Mouse (Mus musculus) cerebellum, postnatal 14 days (tissue): Measurements from ENCODE around the gene Tiam1.
A peak's percentile ranks its signal among the peaks of the same experiment; 100 is the strongest.

Experiments used
- DNase-seq, 2 experiments: peaks; one replicate each; pipeline ENCODE4 v3.0.0; 2021; ENCODE audit warnings: mixed read lengths in 2 of 2

Gene Tiam1

DNA sequence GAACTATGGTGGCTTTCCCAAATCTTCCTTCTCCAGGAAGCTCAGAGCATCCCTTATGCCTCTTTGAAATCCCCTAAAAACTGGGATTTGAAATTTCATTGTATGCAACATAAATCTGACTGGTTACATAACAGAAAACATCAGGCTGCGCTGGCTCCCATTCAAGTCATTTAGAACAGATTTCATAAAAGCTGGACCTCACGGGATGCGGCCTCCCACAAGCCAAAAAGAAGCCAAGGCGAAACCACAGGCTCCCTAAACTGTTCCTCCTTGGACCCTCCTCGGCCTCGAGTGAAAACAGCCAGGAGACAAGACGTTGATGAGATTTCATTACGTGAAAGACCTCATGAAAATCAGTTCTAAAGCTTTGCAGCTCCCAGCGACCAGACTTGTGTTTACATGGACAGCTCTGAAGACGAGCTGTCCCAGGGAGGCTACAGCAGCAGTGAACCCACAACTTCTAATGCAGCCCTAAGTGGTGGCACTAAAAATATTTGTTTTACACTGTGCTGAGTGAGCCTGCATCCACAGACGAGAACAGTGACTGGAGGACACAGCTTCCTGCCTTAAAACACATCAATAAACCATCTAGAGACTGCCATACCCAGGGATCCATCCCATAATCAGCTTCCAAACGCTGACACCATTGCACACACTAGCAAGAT lies 96.9 kb downstream of the Tiam1 start:
- no peak for DNase-seq

DNA sequence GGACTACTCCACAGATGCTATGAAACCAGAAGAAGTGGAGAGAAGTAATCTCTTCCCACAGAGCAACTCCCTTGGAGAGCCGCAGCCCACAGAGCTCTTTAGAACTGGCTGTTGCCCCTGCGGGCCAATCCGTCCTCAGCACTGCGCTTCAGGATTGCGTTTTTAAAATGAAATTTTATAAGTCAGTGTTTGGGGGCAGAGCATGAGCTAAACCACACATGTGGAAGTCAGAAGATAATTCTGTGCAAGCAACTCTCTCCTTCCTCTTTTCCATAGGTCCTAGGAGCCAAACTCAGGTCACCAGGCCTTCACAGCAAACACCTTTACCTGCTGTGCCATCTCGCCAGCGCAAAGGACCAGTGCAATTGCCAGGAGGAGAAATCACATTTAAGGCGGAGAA lies 98.0 kb downstream of the Tiam1 start:
- DNase-seq, result no peak

DNA sequence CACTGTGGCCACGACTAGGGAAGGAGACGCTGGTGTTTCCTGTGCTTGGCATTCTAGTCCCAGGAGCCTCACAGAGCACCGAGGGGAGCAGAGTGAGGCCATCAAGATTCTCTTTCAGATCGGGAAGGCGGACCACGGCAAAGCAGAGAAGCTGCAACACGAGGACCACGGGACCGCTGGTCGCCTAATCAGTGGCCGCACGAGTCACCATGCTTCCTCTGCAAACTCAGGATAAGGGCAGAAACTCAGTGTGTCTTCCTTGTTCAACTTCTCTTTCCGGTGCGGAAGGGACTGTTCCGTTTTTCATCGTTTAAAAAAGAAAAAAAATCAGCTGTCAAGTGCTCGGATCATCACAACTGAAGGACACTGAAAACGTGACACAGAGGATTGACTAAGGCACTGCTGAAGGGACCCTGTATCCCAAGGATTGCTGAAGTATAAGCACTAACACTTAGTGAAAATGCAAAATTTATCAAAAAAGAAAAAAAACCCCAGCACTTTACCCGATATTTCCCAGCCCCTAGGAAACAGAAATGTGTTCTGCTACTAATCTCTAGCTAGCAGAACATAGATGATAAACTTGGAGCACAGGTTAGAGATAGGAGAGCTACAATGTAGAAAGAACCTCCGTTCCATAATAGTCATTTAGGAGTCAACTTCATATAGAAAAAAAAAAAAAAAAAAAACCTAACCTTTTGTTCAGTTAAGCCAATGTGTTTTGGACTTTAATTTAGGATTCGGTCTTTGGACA lies 99.4 kb downstream of the Tiam1 start:
- no peak for DNase-seq

DNA sequence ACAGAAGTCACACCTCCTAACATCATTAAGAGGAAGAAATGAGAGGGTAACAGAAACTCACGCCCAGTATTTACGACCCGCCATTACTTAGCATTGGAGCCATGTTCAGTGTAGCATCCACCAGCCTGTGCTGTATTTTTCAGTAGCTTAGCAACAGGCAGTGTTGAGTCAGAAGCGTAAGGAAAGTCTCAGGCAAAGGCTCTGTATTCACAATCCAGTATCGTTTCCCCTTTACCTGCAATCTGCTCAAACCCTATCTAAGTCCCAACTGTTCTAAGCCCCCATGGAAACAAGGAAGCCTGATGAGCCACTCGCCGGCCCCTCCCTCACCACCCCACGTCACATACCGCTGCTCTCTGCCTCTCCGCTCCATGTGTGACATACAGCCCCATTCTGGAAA lies 100.7 kb downstream of the Tiam1 start:
- DNase-seq, result no peak

DNA sequence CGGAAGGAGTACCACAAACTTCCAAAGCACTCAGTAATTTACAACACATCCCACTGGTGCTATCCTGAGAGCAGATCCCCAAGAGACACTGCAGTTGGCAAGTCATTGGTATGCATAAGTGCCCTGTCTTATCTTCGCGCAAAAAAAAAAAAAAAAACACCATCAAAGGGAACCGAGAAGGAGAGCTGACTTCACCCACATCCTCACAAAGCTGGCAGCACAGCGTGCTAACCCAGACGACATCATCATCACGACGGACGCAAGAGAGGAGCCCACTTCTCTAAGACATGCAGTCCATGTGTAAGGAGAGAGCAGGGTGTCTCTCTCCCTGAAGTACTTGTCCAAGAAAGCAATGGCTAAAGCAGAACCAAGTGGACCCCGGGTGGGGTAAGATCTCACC lies 101.2 kb downstream of the Tiam1 start:
- DNase-seq, result no peak

DNA sequence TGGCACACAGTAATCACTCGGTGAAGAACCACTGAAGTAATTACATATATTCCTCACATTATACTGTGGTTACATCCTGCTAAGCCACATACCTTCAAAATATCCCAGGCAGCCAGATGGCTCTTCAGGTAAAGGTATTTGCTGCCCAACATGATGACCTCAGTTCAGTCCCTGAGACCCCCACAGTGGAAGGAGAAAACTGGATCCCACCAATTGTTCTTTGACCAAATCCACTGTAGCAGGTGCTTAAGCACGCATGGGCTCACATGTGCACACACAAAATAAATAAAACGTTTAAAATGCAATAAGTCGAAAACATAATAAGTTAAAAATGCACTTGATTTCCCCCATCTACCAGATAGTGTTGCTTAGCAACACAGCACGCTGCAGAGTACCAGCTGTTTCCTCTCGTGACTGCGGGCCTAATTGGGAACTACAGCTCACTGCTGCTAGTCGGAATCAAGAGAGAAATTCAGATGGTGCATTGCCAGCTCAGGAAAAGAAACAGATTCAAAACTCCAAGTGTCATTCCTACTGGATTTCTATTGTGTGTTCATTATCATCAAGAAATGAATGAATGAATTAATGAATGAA lies 102.7 kb downstream of the Tiam1 start:
- DNase-seq, result no peak

DNA sequence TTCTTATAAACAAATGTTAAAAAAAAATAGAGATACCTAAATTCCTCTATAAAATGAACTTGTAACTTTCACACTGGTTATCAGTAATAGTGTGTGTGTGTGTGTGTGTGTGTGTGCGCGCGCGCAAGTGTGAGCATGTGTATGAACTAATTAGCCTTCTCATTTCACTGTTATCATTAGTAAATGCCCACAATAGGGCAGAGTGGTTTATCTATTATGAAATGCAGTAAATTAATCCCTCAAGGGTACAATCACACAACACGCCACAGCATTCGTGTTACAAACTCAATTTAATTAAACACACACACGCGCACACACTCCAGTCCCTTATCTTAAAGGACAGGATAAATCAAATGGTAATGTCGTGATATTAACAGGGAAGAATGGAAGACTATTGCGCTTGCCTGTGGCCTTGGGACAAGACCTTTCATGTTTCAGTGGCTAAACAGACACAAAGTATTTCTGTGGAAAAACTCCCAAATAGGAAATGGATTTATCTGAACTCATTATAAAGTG lies 107.9 kb downstream of the Tiam1 start:
- no peak for DNase-seq

DNA sequence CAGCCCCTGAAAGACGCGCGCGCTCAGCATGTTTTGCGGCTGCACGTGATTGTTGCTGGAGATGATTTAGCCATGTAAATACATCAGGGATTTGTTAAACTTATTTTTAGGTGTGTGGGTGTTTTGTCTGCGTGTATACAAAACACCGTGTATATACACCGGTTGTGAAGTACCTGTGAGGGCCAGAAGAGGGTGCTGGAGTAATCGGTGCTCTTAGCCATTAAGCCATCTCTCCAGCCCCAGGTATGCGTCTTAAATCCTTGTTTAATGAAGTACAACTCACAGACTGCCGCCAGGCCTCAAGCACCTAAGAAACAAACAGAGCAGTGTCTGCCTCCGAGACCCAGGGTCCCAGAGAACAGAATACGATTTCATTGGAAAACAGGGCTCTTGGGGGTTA lies 113.2 kb downstream of the Tiam1 start:
- DNase-seq, result no peak

DNA sequence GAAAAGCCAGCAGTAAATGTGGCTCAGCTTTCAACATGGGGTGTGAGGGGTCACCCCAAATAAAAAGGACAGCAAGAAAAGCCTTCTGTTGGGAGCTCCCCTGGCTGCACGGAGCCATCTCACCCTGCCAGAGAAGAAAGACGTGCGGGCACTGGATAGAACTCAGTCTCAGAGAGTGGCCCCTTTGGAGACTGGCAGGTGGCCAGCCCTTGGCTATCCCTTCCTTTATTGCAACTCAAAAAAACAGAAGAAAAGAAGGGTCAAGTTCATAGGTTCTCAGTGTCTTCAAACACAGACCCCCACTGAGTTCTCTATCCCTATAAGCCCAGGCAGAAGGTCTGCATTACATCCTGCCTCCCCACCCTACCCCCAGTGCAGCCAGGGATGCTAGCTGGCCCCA lies 115.7 kb downstream of the Tiam1 start:
- peak; percentile 43 to 46 for DNase-seq

DNA sequence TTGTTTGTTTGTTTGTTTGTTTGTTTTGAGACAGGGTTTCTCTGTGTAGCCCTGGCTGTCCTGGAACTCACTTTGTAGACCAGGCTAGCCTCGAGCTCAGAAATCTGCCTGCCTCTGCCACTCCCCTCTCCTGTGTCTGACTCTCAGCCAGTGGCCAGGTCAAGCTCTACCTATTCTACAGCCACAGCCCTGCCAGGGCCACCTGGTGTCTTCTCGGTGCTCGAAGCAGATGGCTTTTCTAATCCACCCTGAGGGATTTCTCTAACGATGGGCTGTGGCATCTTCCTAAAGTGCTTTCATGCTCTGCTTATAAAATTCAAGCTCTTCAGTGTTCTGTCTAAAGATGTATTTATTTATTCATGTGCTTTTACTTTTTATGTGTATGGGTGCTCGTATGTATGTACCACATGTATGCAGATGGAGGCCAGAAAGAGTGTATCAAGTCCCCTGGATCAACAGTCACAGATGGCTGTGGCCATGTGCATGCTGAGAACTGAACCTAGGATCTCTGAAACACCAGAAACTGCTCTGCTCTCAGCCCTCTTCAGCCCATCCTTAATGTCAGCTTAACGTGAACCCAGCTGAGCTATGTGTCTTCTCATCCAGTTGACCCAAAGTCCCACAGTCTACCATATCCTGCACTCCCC lies 117.9 kb downstream of the Tiam1 start:
- peak; percentile 30 to 54 for DNase-seq

DNA sequence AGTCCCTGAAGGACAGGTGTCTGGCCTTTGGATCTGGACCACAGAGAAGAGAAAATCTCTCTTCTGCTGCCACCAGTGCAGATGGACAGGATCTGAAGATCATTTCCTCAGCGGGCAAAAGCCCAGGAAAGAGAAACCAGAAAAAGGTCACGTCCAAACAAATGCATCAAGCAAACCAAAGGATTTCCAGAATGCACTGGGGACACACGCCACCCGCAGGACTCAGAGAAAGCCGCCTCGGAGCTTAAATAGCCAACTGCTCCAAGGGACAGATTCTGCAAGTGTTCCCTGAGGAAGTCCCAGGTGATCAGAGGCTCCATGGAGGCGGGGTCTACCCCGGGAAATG lies 119.9 kb downstream of the Tiam1 start:
- DNase-seq, result peak; percentile 73 to 82

DNA sequence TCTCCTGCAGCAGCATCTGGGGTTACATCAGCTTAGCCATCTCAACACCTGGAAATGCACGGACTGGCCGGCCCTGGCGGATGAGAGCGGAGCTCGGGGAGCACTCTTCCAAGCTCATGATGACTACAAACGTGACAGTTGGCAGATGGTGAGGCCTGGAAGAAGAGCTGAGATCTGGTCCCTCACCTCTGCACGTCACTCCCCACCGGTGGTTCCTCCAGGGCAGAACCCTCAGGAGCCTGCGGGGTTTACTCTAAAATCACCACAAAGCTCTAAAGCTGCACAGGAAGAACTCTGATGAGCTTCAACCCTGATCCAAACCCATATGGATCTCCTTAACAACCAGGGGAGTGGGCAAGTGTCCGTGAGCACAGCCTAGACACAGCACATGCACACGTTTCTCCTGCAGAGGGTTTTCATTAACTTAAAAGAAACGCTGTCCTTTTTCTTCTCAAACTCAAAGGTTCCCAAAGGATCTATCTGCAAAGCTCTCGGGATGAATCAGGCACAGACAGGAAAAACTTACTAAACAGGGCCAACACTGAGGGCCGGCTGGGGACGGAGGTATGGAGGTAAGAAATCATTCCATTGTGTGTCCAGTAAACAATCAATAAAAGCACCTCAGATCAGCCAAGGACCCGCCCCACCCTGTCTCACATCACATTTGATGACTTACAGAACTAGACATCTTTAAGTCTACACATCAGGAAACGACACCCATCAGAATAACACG lies 120.5 kb downstream of the Tiam1 start:
- DNase-seq, result no peak

DNA sequence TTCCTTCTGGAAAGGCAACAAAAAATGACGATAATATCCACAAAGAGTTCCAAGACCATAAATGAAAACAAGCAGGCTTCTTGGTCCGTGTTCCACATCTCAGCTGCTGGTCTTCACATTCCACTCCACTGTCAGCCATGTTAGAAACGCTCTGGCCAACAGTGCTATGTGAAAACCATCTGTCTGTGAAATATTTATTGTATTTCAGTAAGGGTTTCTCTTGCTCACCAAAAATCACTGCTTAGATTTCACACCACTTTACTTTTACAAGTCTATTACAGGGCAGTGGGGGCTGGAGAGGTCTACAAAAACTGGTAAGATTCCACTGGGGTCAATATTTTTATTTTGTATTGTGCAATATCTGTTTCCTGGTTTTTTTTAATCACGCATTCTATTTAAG lies 127.5 kb downstream of the Tiam1 start:
- DNase-seq, result no peak

DNA sequence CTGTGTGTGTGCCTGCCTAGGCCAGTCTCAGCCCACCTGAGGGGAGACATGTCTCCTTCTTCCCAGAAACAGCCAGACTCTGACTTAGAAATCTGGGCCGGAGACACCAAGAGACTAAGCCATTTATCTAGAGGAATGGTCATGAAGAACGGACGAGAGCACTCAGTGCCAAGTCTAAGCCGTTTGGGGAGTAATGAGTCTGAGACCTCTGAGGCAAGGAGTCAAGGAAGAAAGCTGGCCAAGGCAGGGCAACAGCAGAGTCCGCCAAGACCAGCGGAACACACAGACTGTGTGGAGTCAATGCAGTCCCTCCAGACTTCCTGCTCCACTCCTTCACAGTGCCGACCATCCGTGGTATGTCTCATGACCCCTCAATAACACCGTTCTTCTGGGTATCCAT lies 129.0 kb downstream of the Tiam1 start:
- no peak for DNase-seq

DNA sequence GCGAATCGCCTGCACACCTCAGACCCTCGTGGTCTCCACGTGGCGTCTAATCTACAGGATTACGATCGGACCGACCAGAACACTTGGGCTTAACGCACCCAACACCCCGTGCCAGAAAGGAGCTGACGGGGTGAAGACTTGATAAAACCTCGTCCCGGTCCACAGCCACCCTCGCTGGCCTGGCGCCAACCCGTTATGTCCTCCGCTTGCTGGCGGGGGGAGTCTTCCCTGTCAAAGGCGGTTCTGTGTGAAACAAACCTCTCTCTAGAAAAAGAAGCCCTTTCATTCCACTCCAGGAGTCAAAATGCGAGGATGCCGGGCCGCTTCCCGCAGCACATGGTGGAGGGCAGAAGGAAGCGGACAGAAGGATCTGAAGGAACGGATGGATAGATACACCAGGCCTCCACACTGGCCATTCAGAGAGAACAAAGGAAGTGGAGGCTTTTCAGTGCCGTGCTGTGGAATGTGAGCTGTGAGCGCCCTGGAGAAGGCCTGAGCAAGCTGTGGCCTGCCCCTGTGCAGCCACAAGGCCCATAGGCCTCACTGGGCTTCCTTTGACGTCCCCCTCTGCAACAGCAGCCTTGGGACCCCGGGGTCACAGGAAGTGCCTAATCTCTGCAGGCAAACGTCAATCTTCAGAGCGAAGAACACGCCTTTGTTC lies 131.9 kb downstream of the Tiam1 start:
- DNase-seq, result peak in 1 of 2 experiments; percentile 58

DNA sequence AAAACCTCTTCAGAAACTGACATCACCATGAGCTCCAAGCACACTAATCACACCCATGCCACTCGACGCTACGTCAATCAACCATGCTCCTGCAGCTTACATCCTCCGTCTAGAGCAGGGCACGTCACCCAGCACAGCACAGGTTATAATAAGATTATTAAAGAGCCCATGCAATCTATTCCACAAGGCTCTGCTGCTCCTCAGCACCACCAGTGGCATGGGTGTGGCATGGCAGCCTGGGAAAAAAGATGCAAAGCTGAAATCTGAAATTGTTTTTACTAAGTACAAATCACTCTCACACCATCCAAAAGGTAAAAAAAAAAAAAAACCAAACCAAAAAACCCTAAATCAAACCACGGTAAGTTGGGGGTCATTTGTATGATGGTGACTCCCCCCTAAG lies 135.1 kb downstream of the Tiam1 start:
- no peak for DNase-seq

DNA sequence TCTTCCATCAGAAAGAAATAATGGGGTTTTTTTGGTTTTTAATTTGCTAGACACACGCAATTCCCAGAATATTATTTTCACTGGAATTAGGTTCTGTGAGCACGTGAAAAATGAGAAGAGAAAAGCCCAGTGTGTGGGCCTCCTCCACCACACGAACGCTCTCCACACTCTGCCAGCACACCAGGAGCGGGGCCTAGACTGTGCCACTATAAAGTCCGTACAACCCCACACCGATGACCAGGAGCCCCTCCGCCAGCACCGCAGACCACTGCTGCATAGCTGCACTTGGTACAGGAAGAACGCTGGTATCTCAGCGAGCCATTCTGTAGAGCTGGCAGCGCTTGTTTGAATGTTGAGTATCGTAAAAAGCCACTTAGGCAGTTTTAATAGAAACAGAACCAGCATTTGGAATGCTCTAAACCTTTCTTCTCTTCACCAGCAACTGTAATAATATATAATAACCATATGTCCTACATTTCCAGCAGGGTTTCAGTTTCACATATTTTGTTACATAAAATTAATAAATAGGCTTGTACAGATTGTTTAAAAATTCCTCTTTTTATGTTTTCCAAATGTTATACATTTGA lies 136.1 kb downstream of the Tiam1 start:
- DNase-seq, result no peak

DNA sequence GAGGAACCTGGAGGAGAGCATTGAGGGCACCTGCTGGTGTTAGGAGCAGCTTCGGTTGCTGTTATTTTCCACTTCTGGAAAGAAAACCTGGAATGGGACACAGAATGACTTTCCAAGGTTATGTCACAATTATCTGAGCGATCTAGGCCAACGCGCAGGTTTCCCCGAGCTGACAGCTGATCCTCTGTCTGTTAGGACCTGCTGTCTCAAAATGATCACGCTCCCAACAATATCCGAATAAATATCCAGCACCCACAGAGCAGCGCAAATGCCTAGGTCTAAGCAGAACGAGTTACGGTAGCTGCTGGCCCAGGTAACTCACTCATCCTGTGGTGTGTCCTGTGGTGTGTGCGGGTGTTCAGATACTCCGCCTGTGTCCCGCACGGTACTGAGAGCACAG lies 140.0 kb downstream of the Tiam1 start:
- no peak for DNase-seq

DNA sequence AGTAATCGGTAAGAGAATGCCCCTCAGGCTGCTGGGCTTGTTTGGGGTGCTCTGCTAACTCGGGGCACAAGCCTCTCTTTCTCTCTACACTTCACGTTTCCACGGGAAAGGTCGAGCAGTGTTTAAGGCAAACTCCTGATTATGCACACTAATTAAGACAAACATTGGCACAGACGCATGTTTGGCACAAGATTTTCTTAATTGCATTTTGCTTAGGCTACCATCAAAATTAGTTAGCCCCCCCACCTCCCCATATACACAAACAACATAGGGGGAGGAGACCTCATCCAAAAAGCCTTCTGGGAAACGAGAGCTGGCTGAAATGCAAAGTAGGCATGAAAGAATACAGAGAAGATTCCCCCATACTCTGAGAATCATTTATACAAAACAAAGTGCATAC lies 148.4 kb downstream of the Tiam1 start:
- no peak for DNase-seq

DNA sequence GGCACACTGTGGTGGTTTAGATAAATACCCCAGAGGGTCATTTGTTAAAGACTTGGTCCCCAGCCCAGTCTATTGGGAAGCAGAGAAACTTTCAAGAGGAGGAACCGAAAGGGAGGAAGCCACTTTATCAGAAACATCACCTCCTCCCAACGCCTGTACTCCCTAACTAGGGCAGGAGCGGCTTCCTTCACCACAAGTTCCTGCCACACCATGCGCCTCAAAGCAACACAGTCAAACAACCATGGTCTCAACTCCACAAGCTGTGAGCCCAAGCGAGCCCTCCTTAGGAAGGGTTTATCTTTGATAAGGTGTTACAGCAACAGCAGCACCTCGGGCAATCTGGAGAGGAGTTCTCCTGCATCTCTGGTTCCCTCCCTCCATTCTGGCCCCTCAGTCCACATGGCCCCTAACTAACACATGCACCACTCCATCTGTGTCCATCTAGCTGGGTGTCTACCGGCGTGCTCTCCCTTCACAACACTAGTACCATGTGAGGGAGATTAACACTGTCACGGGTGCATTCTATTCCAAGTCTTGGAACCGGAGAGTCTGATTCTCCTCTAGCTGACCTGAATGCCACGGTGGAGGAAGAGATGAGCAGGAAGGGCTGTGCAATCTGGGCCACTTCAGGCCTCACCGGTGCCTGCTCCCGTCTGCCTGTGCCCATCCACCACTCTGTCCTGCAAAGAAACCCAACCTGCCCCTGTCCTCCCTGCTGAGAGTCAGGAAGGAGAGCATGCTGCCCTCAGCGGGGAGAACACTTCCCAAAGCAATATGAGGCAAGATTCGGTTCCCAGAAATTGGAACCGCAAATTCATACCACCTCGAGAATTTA lies 149.4 kb downstream of the Tiam1 start:
- peak; percentile 74 to 83 for DNase-seq

DNA sequence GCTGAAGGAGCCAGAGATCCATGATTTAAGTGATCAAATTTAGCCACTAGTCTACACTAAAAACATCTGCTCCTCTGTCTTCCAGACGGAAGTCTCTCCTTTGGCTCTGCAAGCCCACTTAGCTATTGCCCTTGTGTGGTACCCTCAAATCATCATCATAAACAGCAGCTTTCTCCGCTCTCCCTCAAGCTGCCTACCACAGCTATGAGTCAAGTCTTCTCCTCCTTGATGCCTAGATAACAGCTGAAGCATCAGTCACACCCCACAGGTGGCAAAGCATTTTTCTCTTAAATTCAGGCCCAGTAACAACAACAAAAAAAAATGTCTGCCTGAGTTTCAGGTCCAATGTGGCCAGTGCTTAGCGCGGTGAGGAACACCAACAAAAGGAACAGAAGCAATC lies 150.1 kb downstream of the Tiam1 start:
- no peak for DNase-seq
